Mouse (Mus musculus): Measurements from ENCODE around the gene Sdr42e1. TPM values are rescaled to one million over a fixed set of nuclear protein-coding genes. Genes with fewer than 3 reads are reported as not detected.

Gene Sdr42e1
- polyA plus RNA-seq, 1 experiment from 2014 or later, result 4.2 TPM

DNA sequence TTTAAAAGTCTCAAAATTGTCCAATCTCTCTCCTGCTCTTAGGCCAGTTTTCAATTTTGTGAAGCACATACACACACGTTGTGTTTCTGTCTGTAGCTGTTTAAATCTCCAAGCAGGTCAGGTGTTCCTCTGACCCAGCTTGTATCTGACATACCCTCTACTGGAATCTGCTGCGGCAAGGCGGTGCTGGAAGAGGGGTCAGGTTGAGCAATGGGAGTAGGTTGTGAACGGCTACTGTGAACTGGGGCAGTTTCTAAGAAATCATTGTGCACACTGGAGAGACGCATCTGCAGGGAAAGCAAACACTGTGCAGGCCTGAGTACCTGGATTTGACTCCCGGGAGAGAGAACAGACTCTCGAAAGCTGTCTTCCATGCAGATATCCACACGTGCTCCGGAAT is 3.0 kb upstream of the Sdr42e1 start:
- H3K9ac ChIP-seq (ENCODE audit: low read length), result no peak overlapping the region
- no peaks in the 10 kb centered on the region; the same call in 1 of the 2 replicates for H3K27me3 ChIP-seq (replicated peaks; ENCODE audit: control insufficient read depth, insufficient read depth, low read length)
- 0 out of 2 replicates have a peak, but pooled peaks cover 3% of the 10 kb centered on the region for H3K4me1 ChIP-seq (replicated peaks; ENCODE audit: control insufficient read depth, insufficient read depth, low read length)
- DNase-seq (ENCODE audit: low spot score) (no peak), ATAC-seq (replicated peaks; ENCODE audit: low FRiP score, low TSS enrichment, low read depth) (no peak; the same call in 1 of the 2 replicates)
- no peaks in the 10 kb centered on the region for H3K9me3 ChIP-seq (ENCODE audit: control insufficient read depth, low read length)
- H3K4me2 ChIP-seq (ENCODE audit: low read length), result no peak overlapping the region
- no peak overlapping the region for H3K4me3 ChIP-seq (ENCODE audit: low read depth, low read length)
- 34% methylated on average over 9 of the region's 9 CpGs for WGBS
- H3K36me3 ChIP-seq (ENCODE audit: control insufficient read depth, insufficient read depth, low read length), result no peaks in the 10 kb centered on the region
- no peak overlapping the region for H3K27ac ChIP-seq (ENCODE audit: low read depth)

DNA sequence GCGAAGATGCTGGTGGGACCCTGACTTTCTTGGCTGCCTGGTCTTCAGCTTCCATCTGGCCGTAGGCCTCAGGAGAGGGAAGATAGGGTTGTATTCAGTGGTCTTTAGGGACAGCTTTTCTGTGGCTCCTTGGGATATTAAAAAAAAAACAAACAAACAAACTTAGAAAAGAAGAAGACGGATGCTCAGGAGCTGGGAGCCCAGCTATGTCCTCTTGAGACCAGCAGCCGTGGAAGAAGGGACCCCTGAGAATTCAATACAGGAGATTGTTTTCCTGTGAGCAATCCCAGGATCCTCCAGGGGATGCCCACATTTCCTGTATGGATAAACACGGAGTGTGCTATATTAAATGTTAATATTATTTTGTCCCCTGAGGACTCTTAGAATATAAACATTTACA is 1.7 kb upstream of the Sdr42e1 start:
- ATAC-seq (replicated peaks; ENCODE audit: low FRiP score, low TSS enrichment, low read depth) (no peak), DNase-seq (ENCODE audit: low spot score) (no peak)
- Histone ChIP-seq H3K36me3 (ENCODE audit: control insufficient read depth, insufficient read depth, low read length) (no peaks in the 10 kb centered on the region), H3K4me2 (ENCODE audit: low read length) (no peak overlapping the region), H3K4me3 (ENCODE audit: low read depth, low read length) (no peak overlapping the region), H3K9ac (ENCODE audit: low read length) (no peak overlapping the region), H3K27me3 (replicated peaks; ENCODE audit: control insufficient read depth, insufficient read depth, low read length) (no peaks in the 10 kb centered on the region; the same call in 1 of the 2 replicates), H3K27ac (ENCODE audit: low read depth) (no peak overlapping the region), H3K4me1 (replicated peaks; ENCODE audit: control insufficient read depth, insufficient read depth, low read length) (0 out of 2 replicates have a peak, but pooled peaks cover 3% of the 10 kb centered on the region), H3K9me3 (ENCODE audit: control insufficient read depth, low read length) (no peaks in the 10 kb centered on the region)
- 70% methylated on average over 5 of the region's 5 CpGs for WGBS

DNA sequence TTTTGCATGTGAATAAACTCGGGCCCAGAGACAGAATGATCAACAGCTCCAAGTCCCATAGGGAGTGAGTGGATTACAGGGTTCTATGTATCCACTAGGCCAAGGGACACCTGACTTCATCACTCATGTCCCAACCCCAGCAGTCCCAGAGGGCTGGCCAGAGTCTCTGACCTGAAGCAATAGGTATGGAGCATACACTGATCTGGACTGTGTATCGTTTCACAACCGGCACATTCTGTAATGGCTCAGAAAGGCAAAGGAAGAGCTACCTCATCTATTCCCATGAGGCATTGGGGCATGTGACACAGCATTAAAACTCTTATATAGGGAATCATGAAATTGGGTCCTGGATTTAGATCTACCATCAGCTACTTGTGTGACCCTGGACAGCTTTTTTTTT is 931 bp downstream of the Sdr42e1 start:
- no peaks in the 10 kb centered on the region; the same call in 1 of the 2 replicates for H3K27me3 ChIP-seq (replicated peaks; ENCODE audit: control insufficient read depth, insufficient read depth, low read length)
- ATAC-seq (replicated peaks; ENCODE audit: low FRiP score, low TSS enrichment, low read depth) (no peak), DNase-seq (ENCODE audit: low spot score) (no peak)
- no peak overlapping the region for H3K4me2 ChIP-seq (ENCODE audit: low read length)
- H3K4me3 ChIP-seq (ENCODE audit: low read depth, low read length), result no peak overlapping the region
- 80% methylated on average over 3 of the region's 3 CpGs for WGBS
- H3K27ac ChIP-seq (ENCODE audit: low read depth), result no peak overlapping the region
- H3K9ac ChIP-seq (ENCODE audit: low read length), result no peak overlapping the region
- 0 out of 2 replicates have a peak, but pooled peaks cover 4% of the 10 kb centered on the region for H3K4me1 ChIP-seq (replicated peaks; ENCODE audit: control insufficient read depth, insufficient read depth, low read length)
- no peaks in the 10 kb centered on the region for H3K36me3 ChIP-seq (ENCODE audit: control insufficient read depth, insufficient read depth, low read length)
- H3K9me3 ChIP-seq (ENCODE audit: control insufficient read depth, low read length), result no peaks in the 10 kb centered on the region

DNA sequence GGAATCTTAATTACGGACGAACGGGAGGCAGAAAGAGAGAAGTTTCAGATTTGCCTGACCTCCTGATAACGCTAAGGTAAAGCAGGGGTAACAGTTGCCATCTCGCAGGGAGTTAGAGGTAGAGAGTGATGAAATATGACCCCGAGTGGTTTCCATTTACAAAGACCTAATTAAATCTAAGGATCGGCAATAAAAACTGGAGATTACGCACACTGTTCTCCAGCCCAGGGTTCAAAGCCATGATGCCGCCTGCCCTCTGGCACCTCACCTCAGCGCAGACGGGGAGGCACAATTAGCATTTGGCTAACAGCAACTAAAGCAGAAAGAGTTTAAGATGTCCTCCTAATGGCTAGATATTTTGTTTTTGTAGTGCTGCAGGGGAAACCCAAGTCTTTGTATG is 3.0 kb downstream of the Sdr42e1 start:
- Histone ChIP-seq H3K36me3 (ENCODE audit: control insufficient read depth, insufficient read depth, low read length) (no peaks in the 10 kb centered on the region), H3K4me2 (ENCODE audit: low read length) (0 out of 2 replicates have a peak overlapping the region, but pooled peaks have one; percentile 12), H3K9ac (ENCODE audit: low read length) (no peak overlapping the region), H3K9me3 (ENCODE audit: control insufficient read depth, low read length) (no peaks in the 10 kb centered on the region), H3K4me1 (replicated peaks; ENCODE audit: control insufficient read depth, insufficient read depth, low read length) (0 out of 2 replicates have a peak, but pooled peaks cover 4% of the 10 kb centered on the region), H3K27me3 (replicated peaks; ENCODE audit: control insufficient read depth, insufficient read depth, low read length) (no peaks in the 10 kb centered on the region; the same call in 1 of the 2 replicates), H3K27ac (ENCODE audit: low read depth) (no peak overlapping the region), H3K4me3 (ENCODE audit: low read depth, low read length) (no peak overlapping the region)
- no peak for DNase-seq (ENCODE audit: low spot score)
- 15% methylated on average over 11 of the region's 11 CpGs for WGBS
- ATAC-seq (replicated peaks; ENCODE audit: low FRiP score, low TSS enrichment, low read depth), result no peak; the same call in 1 of the 2 replicates

DNA sequence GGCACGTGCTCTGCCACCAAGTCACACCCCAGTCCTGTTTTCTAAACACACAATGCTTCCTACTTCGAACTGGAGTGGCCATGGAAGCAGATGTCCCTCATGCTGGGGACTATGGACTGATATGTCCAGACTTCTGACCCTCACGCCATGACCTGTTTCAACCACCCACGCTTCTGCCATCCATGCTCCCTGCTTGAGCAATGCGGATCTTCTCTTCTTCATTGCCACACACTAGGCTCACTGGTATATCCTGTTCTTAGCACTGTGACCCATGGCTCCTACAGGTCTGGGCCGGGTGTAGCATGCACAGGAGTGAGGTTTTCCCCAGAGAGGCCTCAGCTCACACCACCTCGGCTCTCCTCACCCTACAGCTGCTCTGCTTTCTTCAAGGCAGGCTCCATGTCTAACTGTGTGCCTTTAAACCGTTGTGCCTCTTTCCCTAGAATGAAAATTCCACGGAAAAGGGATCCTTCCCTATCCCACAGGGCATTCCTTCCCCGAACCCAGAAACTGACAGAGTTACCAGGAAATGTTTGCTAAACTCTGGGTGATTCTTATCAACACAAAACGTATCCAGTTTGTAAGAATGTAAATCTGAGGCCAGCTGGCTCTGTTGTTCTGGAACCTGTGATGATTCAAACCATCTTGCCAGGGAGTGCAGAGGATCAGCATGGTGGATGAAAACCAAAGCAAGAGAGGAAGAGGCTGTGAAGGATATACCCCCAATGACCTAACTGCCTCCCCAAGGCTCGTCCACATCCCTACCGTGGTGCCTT is 6.0 kb downstream of the Sdr42e1 start:
- no peak overlapping the region for H3K4me2 ChIP-seq (ENCODE audit: low read length)
- 65% methylated on average over 13 of the region's 13 CpGs for WGBS
- H3K4me1 ChIP-seq (replicated peaks; ENCODE audit: control insufficient read depth, insufficient read depth, low read length), result 0 out of 2 replicates have a peak, but pooled peaks cover 4% of the 10 kb centered on the region
- H3K4me3 ChIP-seq (ENCODE audit: low read depth, low read length), result no peak overlapping the region
- H3K9me3 ChIP-seq (ENCODE audit: control insufficient read depth, low read length), result no peaks in the 10 kb centered on the region
- H3K27ac ChIP-seq (ENCODE audit: low read depth), result no peak overlapping the region
- no peaks in the 10 kb centered on the region for H3K36me3 ChIP-seq (ENCODE audit: control insufficient read depth, insufficient read depth, low read length)
- H3K9ac ChIP-seq (ENCODE audit: low read length), result no peak overlapping the region
- no peak for ATAC-seq (replicated peaks; ENCODE audit: low FRiP score, low TSS enrichment, low read depth)
- H3K27me3 ChIP-seq (replicated peaks; ENCODE audit: control insufficient read depth, insufficient read depth, low read length), result no peaks in the 10 kb centered on the region; the same call in 1 of the 2 replicates
- DNase-seq (ENCODE audit: low spot score), result no peak

DNA sequence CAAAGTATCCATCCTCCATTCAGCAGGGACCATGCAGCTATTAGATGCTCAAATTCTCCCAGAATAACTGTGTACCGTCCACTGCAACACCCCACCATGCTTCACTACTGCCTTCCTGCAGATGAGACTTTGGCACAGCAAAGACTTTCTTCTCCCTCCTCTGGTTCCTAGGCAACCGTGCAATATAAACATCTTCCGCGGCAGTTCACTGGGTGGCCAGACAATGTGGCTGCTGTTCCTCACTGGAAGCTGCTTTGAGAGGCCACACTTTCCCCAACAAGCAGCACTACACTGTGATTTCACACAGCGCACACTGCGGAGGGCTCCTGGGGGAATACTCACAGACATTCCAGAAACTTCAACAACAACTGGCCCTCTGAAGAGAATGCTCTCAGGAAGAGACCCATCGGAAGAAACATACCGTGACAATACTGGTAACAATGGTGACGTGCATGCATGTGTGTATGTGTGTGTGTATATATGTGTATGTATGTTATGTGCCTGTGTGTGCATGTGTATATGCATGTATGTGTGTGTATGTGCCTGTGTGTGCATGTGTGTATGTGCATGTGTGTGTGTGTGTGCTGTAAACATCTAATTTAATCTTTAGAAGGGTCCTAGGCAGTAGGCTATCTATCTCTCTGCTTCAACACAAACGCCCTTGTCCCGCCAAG is 13.0 kb downstream of the Sdr42e1 start:
- Histone ChIP-seq H3K4me3 (ENCODE audit: low read depth, low read length) (0 out of 2 replicates have a peak overlapping the region, but pooled peaks have one; percentile 8), H3K4me2 (ENCODE audit: low read length) (peak overlapping the region; percentile 38; the same call in 1 of the 2 replicates), H3K9me3 (ENCODE audit: control insufficient read depth, low read length) (no peaks in the 10 kb centered on the region), H3K9ac (ENCODE audit: low read length) (no peak overlapping the region), H3K27me3 (replicated peaks; ENCODE audit: control insufficient read depth, insufficient read depth, low read length) (no peaks in the 10 kb centered on the region), H3K36me3 (ENCODE audit: control insufficient read depth, insufficient read depth, low read length) (no peaks in the 10 kb centered on the region), H3K4me1 (replicated peaks; ENCODE audit: control insufficient read depth, insufficient read depth, low read length) (peaks cover 14% of the 10 kb centered on the region), H3K27ac (ENCODE audit: low read depth) (peak overlapping the region; percentile 69)
- peak; percentile 74 for DNase-seq (ENCODE audit: low spot score)
- ATAC-seq (replicated peaks; ENCODE audit: low FRiP score, low TSS enrichment, low read depth), result peak; percentile 83
- 9% methylated on average over 11 of the region's 11 CpGs for WGBS

DNA sequence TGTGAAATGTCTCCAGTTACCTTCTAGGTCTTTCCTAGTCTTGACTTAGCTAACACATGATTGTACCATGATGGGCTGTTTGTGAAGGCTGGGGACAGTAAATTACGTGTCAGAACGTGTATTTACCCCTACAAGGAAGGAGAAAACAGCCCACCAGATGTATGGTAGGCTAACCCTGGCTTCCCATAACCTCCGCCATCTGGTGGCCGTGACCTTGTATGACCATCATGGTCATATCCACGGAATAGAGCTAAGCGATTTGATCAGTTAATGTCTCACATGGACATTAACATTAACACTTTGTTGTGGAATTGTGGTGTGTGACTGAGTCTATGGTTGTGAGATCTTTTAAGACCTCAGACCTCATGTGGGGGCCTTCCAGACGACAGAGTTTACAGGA is 14.5 kb downstream of the Sdr42e1 start:
- Histone ChIP-seq H3K27me3 (replicated peaks; ENCODE audit: control insufficient read depth, insufficient read depth, low read length) (no peaks in the 10 kb centered on the region), H3K4me1 (replicated peaks; ENCODE audit: control insufficient read depth, insufficient read depth, low read length) (peaks cover 14% of the 10 kb centered on the region), H3K9me3 (ENCODE audit: control insufficient read depth, low read length) (no peaks in the 10 kb centered on the region), H3K27ac (ENCODE audit: low read depth) (no peak overlapping the region), H3K36me3 (ENCODE audit: control insufficient read depth, insufficient read depth, low read length) (no peaks in the 10 kb centered on the region), H3K4me3 (ENCODE audit: low read depth, low read length) (no peak overlapping the region), H3K4me2 (ENCODE audit: low read length) (no peak overlapping the region), H3K9ac (ENCODE audit: low read length) (no peak overlapping the region)
- no peak for DNase-seq (ENCODE audit: low spot score)
- WGBS, result 74% methylated on average over 7 of the region's 7 CpGs
- ATAC-seq (replicated peaks; ENCODE audit: low FRiP score, low TSS enrichment, low read depth), result no peak

DNA sequence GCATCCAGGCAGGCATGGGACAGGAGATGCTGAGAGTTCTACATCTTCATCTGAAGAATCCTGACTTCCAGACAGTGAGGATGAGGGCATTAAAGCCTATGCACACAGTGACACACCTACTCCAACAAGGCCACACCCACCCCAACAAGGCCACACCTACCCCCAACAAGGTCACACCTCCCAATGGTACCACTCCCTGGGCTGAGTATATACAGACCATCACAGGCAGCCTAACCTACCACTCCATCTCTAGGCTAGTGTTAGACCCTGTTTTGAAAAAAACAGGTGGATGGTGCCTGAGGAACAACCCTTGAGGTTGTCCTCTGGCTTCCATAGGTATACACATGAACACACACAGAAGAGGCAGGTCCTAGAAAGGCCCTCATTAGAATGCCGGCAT is 21.2 kb downstream of the Sdr42e1 start:
- Histone ChIP-seq H3K27me3 (replicated peaks; ENCODE audit: control insufficient read depth, insufficient read depth, low read length) (no peaks in the 10 kb centered on the region), H3K9ac (ENCODE audit: low read length) (no peak overlapping the region), H3K4me1 (replicated peaks; ENCODE audit: control insufficient read depth, insufficient read depth, low read length) (no peaks in the 10 kb centered on the region), H3K36me3 (ENCODE audit: control insufficient read depth, insufficient read depth, low read length) (no peaks in the 10 kb centered on the region), H3K27ac (ENCODE audit: low read depth) (no peak overlapping the region), H3K4me2 (ENCODE audit: low read length) (no peak overlapping the region), H3K9me3 (ENCODE audit: control insufficient read depth, low read length) (peaks cover 7% of the 10 kb centered on the region; the same call in 1 of the 2 replicates), H3K4me3 (ENCODE audit: low read depth, low read length) (no peak overlapping the region)
- ATAC-seq (replicated peaks; ENCODE audit: low FRiP score, low TSS enrichment, low read depth) (no peak), DNase-seq (ENCODE audit: low spot score) (no peak)
- 94% methylated on average over 1 of the region's 1 CpGs for WGBS
